Mouse (Mus musculus): ENCODE data around the gene Apol7b.

Apol7b gene

GRCm38 (mm10) chr15:77384340-77385030 is 62.8 kb downstream of the Apol7b start:
- no peak for DNase-seq (ENCODE audit: low read depth)

GRCm38 (mm10) chr15:77382880-77383279 is 64.4 kb downstream of the Apol7b start:
- DNase-seq (ENCODE audit: low read depth), result no peak

GRCm38 (mm10) chr15:77382271-77382850 is 64.9 kb downstream of the Apol7b start:
- DNase-seq (ENCODE audit: low read depth), result no peak

GRCm38 (mm10) chr15:77381481-77381880 is 65.8 kb downstream of the Apol7b start:
- no peak for DNase-seq (ENCODE audit: low read depth)

GRCm38 (mm10) chr15:77379921-77380320 is 67.4 kb downstream of the Apol7b start:
- DNase-seq (ENCODE audit: low read depth), result no peak

GRCm38 (mm10) chr15:77377419-77377818 is 69.9 kb downstream of the Apol7b start:
- DNase-seq (ENCODE audit: low read depth), result no peak

GRCm38 (mm10) chr15:77376920-77377319 is 70.4 kb downstream of the Apol7b start:
- no peak for DNase-seq (ENCODE audit: low read depth)

All from c-Kit-positive CD71-positive TER-119-negative erythroid progenitor cells, embryonic 14.5 days (primary cell).